Mouse (Mus musculus) intestine, embryonic 15.5 days (tissue): ENCODE data around the gene Serpini1. TPM values are rescaled to one million over a fixed set of nuclear protein-coding genes. Genes with fewer than 3 reads are reported as not detected.

Source experiments
- ATAC-seq: fragments of 200-750 bp; cut with Nextera tagmentation; 2 replicates; pipeline ENCODE4 v1.8.0; 2017; ENCODE audit warnings: moderate TSS enrichment, moderate library complexity
- H3K27ac ChIP-seq: fragments of 300-500 bp; sonication (generic); 2 replicates; pipeline ENCODE4 v1.5.1; 2015; ENCODE audit warnings: mild to moderate bottlenecking, inconsistent platforms
- H3K27me3 ChIP-seq: fragments of 300-500 bp; sonication (generic); replicated peaks from 2 replicates; pipeline ENCODE4 v1.6.1; 2015; ENCODE audit warnings: inconsistent platforms
- H3K36me3 ChIP-seq: fragments of 300-500 bp; sonication (generic); 2 replicates; pipeline ENCODE4 v1.6.1; 2015; ENCODE audit warnings: inconsistent platforms
- H3K4me1 ChIP-seq: fragments of 300-500 bp; sonication (generic); replicated peaks from 2 replicates; pipeline ENCODE4 v1.6.1; 2015; ENCODE audit warnings: inconsistent platforms
- H3K4me2 ChIP-seq: fragments of 300-500 bp; sonication (generic); replicated peaks from 2 replicates; pipeline ENCODE4 v1.6.1; 2015; ENCODE audit warnings: mild to moderate bottlenecking, inconsistent platforms
- H3K4me3 ChIP-seq: fragments of 300-500 bp; sonication (generic); replicated peaks from 2 replicates; pipeline ENCODE4 v1.5.1; 2015; ENCODE audit warnings: inconsistent platforms
- H3K9ac ChIP-seq: fragments of 300-500 bp; sonication (generic); 2 replicates; pipeline ENCODE4 v1.6.1; 2015; ENCODE audit warnings: inconsistent platforms
- H3K9me3 ChIP-seq: fragments of 300-500 bp; sonication (generic); 2 replicates; pipeline ENCODE4 v1.6.1; 2016; ENCODE audit warnings: inconsistent platforms
- WGBS: fragments of 180-500 bp; shearing (Covaris S2); methylation state at CpG from one replicate; pipeline ENCODE4 v1.1.7; 2015; 5-methylcytosine and 5-hydroxymethylcytosine counted together
- polyA plus RNA-seq: library from polyadenylated mRNA; unstranded; fragments of >200 nt; fragmentation: Nextera tagmentation; extraction: Ambion mirVana; gene quantifications from 2 replicates; pipeline ENCODE4 v1.2.1, GENCODE M21; 2015

The Serpini1 gene
- 32.4 and 34.7 TPM in 2 replicates for polyA plus RNA-seq

DNA sequence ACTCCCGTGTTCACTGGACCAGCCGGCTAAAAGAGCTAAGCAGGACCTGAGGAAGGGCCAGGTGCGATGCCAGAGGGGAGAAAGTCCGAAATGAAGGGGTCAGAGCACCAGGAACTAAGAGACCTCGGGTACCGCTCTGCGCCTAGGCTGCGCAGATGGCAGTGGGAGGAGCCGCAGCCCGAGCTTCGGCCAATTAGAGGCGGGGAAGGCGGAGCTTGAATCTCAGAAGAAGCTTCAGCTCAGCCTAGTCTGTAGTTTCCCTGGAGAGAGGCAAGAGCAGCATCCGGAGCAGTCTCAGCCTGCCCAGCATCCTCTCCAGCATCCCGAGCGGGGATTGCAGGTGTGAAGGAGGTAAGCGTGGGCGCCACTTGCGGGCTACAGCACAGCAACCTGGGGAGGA lies at the start of gene Serpini1:
TSS of gene Serpini1 (plus strand) at position 256 of the 400 bp plus-strand sequence.
- WGBS = 0% methylated on average over 19 of the region's 19 CpGs
- peak within 1 kb of the TSS; percentile 69 for H3K4me2 ChIP-seq
- H3K27me3 ChIP-seq = no peaks in the 10 kb centered on the region
- no peaks in the 10 kb centered on the region for H3K9me3 ChIP-seq
- H3K36me3 ChIP-seq = no peaks in the 10 kb centered on the region
- peak within 1 kb of the TSS; percentile 81 for H3K9ac ChIP-seq
- peak; percentile 95 for ATAC-seq
- peak within 1 kb of the TSS; percentile 80 for H3K27ac ChIP-seq
- 0 out of 2 replicates have a peak, but pooled peaks cover 4% of the 10 kb centered on the region for H3K4me1 ChIP-seq
- H3K4me3 ChIP-seq = peak within 1 kb of the TSS; percentile 79

DNA sequence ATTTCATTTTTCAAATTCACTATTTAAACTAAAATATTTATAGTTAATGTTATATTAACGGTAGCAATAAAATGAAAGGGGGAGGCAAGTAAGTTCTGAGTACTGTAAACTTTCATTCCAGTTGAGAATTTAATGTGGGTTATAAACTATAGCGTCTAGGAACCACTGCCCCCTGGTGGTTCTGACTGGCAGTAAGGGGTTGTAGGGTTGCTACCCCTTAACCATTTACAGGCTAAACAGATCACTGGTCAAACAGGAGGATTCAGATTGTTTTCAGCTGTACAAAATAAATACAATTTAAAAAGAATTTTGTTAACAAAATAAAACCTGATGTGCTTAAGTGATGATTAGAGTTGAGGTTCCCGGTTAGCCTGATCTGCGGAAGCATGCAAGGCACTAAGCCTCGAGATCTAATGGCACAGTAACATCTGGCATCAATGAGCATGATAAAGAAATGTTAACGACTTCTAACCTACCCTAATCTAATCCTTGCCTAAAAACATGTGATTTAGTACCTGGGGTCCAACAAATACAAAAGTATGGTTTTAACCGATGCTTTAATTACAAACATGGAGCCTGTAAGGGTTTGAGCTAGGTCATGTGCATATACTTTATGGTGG lies 39.6 kb upstream of the Serpini1 start:
- no peak overlapping the region for H3K9ac ChIP-seq
- no peaks in the 10 kb centered on the region for H3K27me3 ChIP-seq
- no peaks in the 10 kb centered on the region for H3K4me1 ChIP-seq
- no peak overlapping the region for H3K4me3 ChIP-seq
- no peak for ATAC-seq
- 79% methylated on average over 7 of the region's 7 CpGs for WGBS
- H3K27ac ChIP-seq = no peak overlapping the region
- H3K36me3 ChIP-seq = peaks cover 3% of the 10 kb centered on the region; the same call in 1 of the 2 replicates
- H3K9me3 ChIP-seq = no peaks in the 10 kb centered on the region
- no peak overlapping the region for H3K4me2 ChIP-seq

DNA sequence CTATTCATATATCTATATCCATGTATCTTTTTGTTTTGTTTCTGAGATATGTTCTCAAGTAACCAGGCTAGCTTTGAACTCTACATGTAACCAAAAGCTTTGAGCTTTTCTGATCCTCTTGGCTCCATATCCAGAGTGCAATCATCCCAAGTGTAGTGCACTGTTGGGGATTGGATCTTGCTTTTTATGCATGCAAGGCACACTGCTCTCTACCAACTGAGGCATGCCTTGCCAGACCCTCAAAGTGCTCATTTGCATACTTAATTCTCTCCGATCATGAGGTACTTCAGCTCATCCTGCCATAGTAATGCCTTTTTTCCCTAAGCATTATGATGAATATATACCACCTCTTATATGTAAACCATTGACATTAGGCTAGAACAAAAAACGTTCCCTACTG lies 36.0 kb upstream of the Serpini1 start:
- Histone ChIP-seq H3K9ac (no peak overlapping the region), H3K27ac (no peak overlapping the region), H3K4me2 (no peak overlapping the region), H3K36me3 (peaks cover 3% of the 10 kb centered on the region; the same call in 1 of the 2 replicates), H3K9me3 (no peaks in the 10 kb centered on the region), H3K4me1 (no peaks in the 10 kb centered on the region), H3K4me3 (no peak overlapping the region), H3K27me3 (no peaks in the 10 kb centered on the region)
- ATAC-seq = no peak
- WGBS = 82% methylated on average over 2 of the region's 2 CpGs

DNA sequence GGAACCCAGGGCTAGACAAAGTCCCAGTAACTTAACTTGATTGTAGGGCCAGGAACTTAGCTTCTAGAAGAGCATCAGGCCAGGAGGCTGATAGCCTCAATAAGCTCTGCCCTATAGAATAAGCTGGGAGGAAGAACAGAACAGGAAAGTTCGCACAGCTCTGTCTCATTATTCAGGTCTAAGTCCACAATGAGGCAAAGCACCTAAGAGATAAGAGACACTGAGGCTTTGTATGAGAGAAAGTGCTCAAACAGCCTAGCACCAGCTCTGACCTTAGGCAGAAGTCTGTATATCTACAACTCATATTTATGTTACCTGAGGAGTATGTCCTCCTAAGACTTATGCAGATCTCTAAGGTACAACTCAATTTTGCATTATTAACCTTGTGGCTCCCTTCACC lies 34.8 kb upstream of the Serpini1 start:
- Histone ChIP-seq H3K27ac (no peak overlapping the region), H3K4me3 (no peak overlapping the region), H3K9me3 (no peaks in the 10 kb centered on the region), H3K36me3 (peaks cover 3% of the 10 kb centered on the region; the same call in 1 of the 2 replicates), H3K27me3 (no peaks in the 10 kb centered on the region), H3K4me2 (no peak overlapping the region), H3K9ac (no peak overlapping the region), H3K4me1 (no peaks in the 10 kb centered on the region)
- peak; percentile 91 for ATAC-seq
- WGBS = 75% methylated on average over 1 of the region's 1 CpGs

DNA sequence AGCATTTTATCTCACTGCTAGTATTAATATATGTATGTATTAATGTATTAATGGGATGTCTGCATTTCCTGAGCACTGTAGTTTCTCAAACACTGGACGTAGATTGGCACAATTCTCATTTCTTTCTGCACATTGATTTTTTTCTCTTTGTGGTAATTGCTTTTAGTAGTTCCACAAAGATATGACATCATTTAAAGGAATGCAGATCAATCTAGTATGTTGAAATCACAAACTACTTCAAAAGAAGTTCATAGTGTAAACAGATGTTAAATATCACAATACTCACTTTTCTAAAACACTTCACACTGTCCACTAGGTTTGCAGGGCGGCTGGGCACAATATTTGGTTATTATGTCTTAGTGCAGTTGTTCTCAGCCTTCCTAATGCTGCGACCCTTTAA lies 26.3 kb upstream of the Serpini1 start:
- no peak overlapping the region for H3K9ac ChIP-seq
- no peak overlapping the region for H3K27ac ChIP-seq
- no peaks in the 10 kb centered on the region; the same call in 1 of the 2 replicates for H3K36me3 ChIP-seq
- H3K27me3 ChIP-seq = no peaks in the 10 kb centered on the region
- 83% methylated on average over 3 of the region's 3 CpGs for WGBS
- H3K4me2 ChIP-seq = no peak overlapping the region
- no peak overlapping the region for H3K4me3 ChIP-seq
- H3K4me1 ChIP-seq = no peaks in the 10 kb centered on the region
- no peaks in the 10 kb centered on the region for H3K9me3 ChIP-seq
- ATAC-seq = no peak

DNA sequence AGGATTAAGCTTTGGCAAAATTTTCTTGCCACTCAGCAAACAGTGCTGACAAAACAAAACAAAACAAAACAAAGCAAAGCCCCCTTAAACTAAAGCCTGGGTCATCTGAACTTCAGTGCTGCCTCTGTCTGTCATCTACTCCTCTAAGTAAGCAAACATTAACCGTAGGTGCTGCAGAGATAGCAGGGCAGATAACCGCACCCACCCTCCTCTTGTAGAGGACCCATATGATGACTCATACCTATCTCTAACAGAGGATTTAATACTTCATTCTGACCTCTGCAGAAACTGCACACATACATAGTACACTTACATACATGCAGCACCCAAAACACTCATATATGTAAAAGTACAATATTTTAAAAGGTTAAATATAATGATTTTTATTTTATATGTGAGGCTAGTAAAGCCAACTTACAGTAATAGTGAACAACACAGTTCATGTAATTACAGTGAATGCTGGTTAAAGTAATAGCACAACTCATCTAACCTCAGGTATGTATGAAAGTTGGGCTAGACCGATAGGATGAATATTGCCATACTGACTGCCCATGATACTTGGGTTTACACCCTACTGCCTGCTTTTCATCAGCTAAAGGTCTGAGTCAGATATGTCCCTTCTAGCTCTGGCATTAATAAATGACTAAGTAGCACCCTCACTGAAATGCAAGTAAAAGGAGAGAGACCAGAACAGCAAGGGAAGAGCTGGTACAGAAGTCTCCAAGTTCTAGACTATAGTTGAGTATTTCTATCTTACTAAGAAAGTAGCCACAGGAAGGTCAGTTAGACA lies 23.1 kb upstream of the Serpini1 start:
- Histone ChIP-seq H3K9ac (no peak overlapping the region), H3K27me3 (no peaks in the 10 kb centered on the region), H3K9me3 (no peaks in the 10 kb centered on the region), H3K4me3 (no peak overlapping the region), H3K4me1 (no peaks in the 10 kb centered on the region), H3K36me3 (no peaks in the 10 kb centered on the region; the same call in 1 of the 2 replicates), H3K27ac (no peak overlapping the region), H3K4me2 (no peak overlapping the region)
- ATAC-seq = peak; percentile 74
- 65% methylated on average over 3 of the region's 3 CpGs for WGBS

DNA sequence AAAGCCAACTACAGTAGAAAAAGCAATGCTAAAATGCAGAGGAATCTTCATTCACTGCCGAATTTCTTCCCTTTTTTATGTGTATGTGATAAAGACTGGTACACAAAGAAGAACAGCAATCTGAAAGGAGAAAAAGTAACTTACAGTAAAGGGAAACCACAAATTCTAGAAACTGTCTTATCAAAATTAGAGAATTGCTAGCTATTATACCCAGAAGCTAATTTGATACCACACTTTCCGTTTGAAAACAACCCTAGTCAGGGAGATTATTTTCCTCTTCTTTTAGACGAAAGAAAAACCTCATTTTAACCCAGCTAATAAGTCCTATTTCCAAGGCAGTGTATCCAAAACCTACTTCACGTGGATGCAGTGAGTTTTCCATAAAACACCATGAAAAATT lies 16.1 kb upstream of the Serpini1 start:
- Histone ChIP-seq H3K9ac (no peak overlapping the region), H3K4me3 (no peak overlapping the region), H3K4me1 (no peaks in the 10 kb centered on the region), H3K27me3 (no peaks in the 10 kb centered on the region), H3K27ac (no peak overlapping the region), H3K4me2 (no peak overlapping the region), H3K36me3 (no peaks in the 10 kb centered on the region), H3K9me3 (no peaks in the 10 kb centered on the region)
- ATAC-seq = no peak
- WGBS = 83% methylated on average over 4 of the region's 4 CpGs

DNA sequence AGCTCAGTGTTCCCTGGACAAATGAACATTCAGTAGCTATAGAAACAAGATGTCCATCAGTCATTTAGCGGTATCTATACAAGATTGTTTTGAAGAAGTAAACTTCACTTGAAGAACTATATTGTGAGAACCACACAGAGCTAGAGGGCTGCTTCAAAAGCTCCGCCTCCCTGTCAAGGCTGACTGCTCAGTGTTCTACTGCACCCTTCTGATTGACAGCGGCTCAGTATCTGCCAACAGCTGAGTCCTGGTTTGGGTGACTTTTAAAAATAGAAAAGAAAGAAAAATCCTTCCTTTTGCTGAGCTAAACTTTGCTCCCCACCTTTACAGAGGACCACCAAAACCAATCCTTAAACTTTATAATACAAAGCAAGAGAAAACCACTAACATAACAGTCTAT lies 14.5 kb upstream of the Serpini1 start:
- 88% methylated on average over 3 of the region's 3 CpGs for WGBS
- no peaks in the 10 kb centered on the region for H3K27me3 ChIP-seq
- H3K4me2 ChIP-seq = no peak overlapping the region
- ATAC-seq = no peak
- no peak overlapping the region for H3K27ac ChIP-seq
- H3K4me3 ChIP-seq = no peak overlapping the region
- H3K4me1 ChIP-seq = no peaks in the 10 kb centered on the region
- H3K9me3 ChIP-seq = no peaks in the 10 kb centered on the region
- H3K36me3 ChIP-seq = no peaks in the 10 kb centered on the region
- no peak overlapping the region for H3K9ac ChIP-seq

DNA sequence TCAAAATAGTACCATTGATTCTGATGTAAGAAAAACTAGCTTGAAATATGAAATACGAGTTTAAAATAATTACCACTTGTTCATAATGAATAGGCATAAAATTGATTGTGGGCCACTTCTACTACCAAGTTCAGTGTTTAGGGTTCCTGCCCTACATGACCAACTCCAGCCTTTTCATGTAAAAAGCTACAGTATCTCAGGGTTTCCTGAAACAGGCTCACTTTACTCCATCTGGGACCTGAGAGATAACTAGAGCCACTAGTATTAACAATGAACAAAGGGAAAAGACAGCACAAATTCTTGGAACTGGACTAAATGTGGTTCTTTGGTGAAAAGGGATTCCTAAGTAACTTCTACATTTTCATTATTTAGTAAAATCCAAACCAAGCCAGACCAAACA lies 13.1 kb upstream of the Serpini1 start:
- WGBS = 90% methylated on average over 1 of the region's 1 CpGs

DNA sequence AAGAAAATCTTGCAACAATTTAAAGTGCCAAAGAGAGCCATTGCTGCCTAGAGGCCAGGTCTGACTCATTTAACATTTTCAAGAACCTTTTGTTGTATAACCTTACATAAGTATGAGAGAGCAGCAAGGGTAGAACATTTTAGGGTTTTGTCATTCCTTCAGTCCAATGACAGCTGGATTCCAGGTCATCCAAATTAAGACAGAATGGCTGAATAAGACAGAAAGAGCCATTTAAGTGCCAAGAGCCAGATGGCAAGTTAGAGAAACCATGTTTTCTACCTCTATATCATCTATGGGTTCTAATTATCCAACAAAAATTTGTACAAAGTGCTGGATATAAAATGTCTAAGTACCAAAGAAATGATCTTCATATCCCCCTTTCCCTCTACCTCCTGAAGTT lies 6.1 kb upstream of the Serpini1 start:
- Histone ChIP-seq H3K4me3 (no peak overlapping the region), H3K27ac (no peak overlapping the region), H3K4me2 (no peak overlapping the region), H3K27me3 (no peaks in the 10 kb centered on the region), H3K9ac (no peak overlapping the region), H3K9me3 (no peaks in the 10 kb centered on the region), H3K4me1 (0 out of 2 replicates have a peak, but pooled peaks cover 4% of the 10 kb centered on the region), H3K36me3 (no peaks in the 10 kb centered on the region)
- ATAC-seq = no peak

More for the DNA sequence above, 13.1 kb upstream of the Serpini1 start:
- Histone ChIP-seq H3K4me2 (no peak overlapping the region), H3K9ac (no peak overlapping the region), H3K4me1 (no peaks in the 10 kb centered on the region), H3K27me3 (no peaks in the 10 kb centered on the region), H3K27ac (no peak overlapping the region), H3K36me3 (no peaks in the 10 kb centered on the region), H3K9me3 (no peaks in the 10 kb centered on the region), H3K4me3 (no peak overlapping the region)
- ATAC-seq = no peak

DNA sequence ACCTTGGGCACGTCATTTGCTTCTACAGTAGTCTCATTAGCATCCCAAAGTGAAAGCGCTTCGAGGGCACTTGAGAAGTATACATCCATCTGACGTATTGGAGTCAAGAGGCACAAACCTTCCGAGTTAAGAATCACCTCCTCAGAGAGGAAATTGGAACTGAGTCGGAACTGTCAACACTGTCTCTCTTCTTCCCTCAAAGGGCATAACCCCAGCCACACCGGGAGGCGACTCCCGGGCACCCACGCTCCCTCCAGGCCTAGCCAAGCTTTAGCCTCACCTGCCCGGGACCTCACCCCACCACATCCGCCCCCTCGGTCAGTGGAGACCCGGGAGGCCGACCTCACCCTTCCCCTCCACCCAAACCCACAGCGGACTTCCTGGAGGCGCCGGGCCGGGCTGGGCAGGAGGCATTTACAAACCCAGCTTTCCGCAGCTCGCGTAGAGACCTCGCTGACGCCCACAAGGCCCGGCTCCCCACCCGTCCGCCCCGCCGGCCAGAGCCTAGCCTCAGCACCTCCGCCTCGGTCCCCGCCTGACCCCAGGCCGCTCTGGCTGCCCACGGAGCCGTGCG lies 1.1 kb upstream of the Serpini1 start:
- H3K36me3 ChIP-seq = no peaks in the 10 kb centered on the region
- H3K4me3 ChIP-seq = peak overlapping the region; percentile 79
- WGBS = 1% methylated on average over 36 of the region's 36 CpGs
- H3K27me3 ChIP-seq = no peaks in the 10 kb centered on the region
- 0 out of 2 replicates have a peak, but pooled peaks cover 4% of the 10 kb centered on the region for H3K4me1 ChIP-seq
- peak overlapping the region; percentile 67 for H3K4me2 ChIP-seq
- peak overlapping the region; percentile 80 for H3K27ac ChIP-seq
- peak overlapping the region; percentile 81 for H3K9ac ChIP-seq
- peak; percentile 64 for ATAC-seq
- no peaks in the 10 kb centered on the region for H3K9me3 ChIP-seq

DNA sequence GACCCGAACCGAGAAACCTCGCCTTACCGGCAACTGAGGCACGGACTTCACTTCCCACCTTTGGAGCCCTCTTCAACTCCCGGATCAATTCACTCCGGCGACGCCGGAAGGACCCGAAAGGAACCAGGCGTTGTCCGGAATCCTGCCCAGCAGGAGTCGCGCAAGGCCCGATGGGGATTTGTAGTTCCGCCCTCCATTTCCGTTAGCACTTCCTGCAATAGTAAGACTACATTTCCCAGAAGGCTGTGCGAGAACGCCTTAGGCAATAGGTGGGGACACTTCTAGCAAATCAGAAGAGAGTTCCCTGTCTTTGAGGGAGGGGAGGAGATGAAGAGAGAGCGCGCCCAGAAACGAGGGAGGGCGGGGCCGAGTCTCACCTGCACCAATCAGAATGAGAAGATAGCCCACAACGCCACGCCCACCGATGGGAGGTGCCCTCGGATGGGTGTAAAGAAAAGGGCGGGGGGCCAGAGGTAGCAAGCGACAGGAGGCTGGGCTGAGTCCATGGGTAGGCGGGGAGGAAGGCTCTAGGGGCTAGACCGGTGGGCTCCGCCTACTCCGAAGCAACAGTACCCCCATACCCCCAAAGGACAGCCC lies 554 bp upstream of the Serpini1 start, which contains the start of gene Pdcd10:
TSS of gene Pdcd10 (minus strand) at position 162 of the 597 bp plus-strand sequence.
- under 1% methylated on average over 35 of the region's 35 CpGs for WGBS
- H3K36me3 ChIP-seq = no peaks in the 10 kb centered on the region
- no peaks in the 10 kb centered on the region for H3K27me3 ChIP-seq
- 0 out of 2 replicates have a peak, but pooled peaks cover 4% of the 10 kb centered on the region for H3K4me1 ChIP-seq
- H3K27ac ChIP-seq = peak within 1 kb of the TSS; percentile 80
- H3K4me2 ChIP-seq = peak within 1 kb of the TSS; percentile 69
- ATAC-seq = peak; percentile 97
- no peaks in the 10 kb centered on the region for H3K9me3 ChIP-seq
- peak within 1 kb of the TSS; percentile 79 for H3K4me3 ChIP-seq
- peak within 1 kb of the TSS; percentile 81 for H3K9ac ChIP-seq
